Mouse (Mus musculus): Measurements from ENCODE around the gene Pak6.

Gene Pak6

GRCm38 (mm10) chr2:118729816-118730621, 66.9 kb downstream of the Pak6 start:
- no peak for DNase-seq (ENCODE audit: low spot score)

- DNase-seq (ENCODE audit: low spot score): peak; percentile 46
These were observed 67.5 kb downstream of the Pak6 start for GRCm38 (mm10) chr2:118730622-118730915.

- no peak for DNase-seq (ENCODE audit: low spot score)
These were observed 68.9 kb downstream of the Pak6 start for GRCm38 (mm10) chr2:118731981-118732380.

DNA sequence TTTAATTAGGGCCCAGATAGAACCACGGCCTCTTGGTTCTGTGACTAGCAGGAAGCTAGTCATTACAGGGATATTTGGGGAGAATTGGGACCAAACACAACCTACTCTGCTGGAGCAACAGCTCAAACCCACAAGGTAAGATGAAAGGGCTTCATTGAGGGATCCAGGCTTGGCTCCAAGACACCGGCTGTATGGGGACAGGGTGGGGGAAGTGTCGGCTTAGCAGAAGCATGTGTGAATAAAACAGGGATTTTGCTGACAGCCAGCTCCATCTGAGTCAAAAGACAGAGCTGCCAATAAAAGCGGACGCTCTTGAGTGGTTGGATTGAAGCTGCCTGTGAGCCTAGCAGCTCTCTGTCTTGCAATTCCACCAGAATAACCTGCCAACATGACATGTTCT, 70.2 kb downstream of the Pak6 start:
- no peak for DNase-seq (ENCODE audit: low spot score)

GRCm38 (mm10) chr2:118740341-118740740, 77.2 kb downstream of the Pak6 start:
- DNase-seq (ENCODE audit: low spot score): no peak

DNA sequence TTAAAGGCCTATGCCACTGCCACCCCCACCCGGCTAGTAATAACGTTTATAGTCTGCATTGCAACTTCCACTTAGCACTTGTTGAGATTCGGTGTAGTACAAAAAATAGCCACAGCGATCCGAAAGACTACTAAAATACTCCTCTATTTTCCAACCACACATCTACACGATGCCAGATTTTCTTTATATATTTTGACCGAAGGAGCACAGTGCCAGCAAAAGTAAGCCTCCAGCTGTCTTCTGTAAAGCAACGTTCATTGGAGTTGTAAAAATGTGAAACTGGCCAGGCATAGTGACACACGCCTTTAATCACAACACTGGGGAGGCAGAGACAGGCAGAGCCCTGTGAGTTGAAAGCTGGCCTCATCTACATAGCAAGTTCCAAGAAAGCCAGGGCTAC, 78.1 kb downstream of the Pak6 start:
- no peak for DNase-seq (ENCODE audit: low spot score)

DNA sequence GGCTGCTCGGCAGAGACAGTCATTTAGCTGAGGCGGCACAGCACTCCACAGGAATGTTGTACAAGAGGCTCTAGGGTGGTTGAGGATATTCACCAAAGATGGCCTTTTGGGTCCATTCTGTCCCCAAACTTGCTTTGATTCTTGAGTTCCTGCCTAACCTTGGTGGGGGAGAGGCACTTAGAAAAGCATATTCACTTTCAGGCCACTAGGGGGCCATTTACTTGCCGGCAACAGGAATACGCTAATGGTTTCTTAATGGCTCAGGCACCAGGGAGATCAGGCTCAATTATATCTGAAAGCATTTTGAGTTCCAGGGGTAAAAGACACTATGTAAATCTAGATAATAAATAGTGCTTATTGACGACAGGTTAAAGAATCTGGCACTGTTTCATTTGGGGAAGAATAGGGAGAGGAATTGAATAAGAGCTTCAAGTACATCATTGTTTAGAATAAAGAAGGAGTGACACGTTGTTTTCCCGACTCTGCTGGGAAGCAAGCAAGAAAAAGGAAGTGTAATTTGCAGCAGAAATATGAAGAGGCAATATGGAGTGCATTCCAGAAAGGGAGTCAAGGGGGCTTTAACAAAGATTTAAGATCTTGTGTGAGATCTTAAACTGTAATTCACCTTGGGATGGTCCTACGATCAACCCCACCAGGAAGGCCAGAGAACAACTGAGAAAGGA, 80.3 kb downstream of the Pak6 start:
- peak; percentile 60 for DNase-seq (ENCODE audit: low spot score)

- no peak for DNase-seq (ENCODE audit: low spot score)
These were observed 81.5 kb downstream of the Pak6 start for GRCm38 (mm10) chr2:118744621-118745020.

DNA sequence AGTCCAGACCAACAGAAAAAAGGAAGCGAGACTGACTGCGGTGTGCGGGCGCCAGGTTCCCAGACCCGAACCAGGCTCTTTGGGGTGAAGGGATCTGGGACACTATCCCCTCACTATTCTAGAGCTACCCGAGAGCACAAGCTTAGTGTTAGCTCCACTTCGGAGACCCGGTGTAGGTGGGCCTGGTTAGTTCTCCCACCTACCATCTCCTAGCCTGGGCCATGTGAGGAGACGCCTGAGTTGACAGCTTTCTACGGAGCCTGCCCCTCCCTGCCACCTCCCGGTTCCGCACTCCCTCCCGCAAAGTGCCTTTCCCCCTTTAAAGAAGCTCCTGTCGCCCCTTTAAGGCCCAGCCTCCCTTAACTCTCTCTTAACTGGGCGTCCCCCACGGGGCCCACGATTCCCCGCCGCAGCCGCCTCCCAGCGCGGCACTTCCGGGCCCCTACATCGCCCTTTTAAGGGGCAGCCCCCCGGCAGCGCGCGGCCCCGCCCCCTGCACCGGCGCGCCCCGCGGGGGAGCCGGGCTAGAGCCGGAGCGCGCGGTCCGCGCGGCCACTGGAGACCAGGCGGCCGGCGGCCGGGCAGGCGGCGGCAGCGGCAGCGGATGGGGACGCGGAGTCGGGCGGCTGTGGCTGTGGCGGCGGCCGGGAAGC, 82.3 kb downstream of the Pak6 start, which contains the start of gene Inafm2:
TSS of gene Inafm2 (plus strand) at position 527 of the 653 bp plus-strand sequence.
- DNase-seq (ENCODE audit: low spot score): peak; percentile 86

DNA sequence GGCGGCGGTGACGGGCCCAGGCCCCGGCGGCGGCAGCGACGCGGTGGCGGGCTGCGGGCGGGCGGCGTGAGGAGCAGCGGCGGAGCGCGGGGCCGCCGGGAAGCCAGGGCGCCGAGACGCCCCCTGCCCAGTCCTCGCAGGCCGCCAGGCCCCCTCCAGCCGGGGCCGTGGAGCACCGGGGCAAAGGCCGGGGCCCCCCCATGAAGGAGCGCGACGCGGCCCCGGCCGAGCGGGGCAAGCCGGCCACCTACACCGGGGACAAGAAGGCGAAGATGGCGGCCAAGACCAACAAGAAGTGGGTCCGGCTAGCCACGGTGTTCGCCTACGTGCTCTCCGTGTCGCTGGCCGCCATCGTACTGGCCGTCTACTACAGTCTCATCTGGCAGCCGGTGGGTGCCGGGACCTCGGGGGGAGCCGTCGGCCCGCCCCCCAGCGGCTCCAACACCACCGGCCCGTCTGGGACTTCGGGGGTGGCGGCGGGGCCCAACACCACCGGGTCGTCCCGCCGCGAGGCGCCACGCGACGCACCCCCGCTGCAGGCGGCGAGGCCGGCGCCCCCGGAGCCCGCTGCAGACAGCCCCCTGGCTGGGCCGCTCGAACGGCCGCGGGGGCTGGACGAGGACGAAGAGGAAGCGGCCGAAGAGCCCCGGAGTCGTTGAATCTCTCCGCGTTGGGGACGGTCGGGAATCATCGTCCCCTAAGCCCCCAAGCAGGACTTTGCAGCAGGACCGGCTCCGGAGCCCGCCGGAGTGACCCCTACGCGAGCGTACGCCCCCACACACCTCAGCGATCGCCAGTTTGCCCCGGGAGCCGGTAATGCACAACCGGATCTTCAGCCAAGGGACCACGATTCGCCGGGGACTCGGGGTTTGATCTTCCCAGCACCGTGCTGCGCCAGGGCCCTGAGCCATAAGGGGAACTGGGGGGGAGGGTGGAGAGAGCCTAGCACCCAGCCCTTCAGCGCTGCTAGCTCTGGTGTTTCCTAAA, 83.1 kb downstream of the Pak6 start:
- peak; percentile 36 for DNase-seq (ENCODE audit: low spot score)

DNA sequence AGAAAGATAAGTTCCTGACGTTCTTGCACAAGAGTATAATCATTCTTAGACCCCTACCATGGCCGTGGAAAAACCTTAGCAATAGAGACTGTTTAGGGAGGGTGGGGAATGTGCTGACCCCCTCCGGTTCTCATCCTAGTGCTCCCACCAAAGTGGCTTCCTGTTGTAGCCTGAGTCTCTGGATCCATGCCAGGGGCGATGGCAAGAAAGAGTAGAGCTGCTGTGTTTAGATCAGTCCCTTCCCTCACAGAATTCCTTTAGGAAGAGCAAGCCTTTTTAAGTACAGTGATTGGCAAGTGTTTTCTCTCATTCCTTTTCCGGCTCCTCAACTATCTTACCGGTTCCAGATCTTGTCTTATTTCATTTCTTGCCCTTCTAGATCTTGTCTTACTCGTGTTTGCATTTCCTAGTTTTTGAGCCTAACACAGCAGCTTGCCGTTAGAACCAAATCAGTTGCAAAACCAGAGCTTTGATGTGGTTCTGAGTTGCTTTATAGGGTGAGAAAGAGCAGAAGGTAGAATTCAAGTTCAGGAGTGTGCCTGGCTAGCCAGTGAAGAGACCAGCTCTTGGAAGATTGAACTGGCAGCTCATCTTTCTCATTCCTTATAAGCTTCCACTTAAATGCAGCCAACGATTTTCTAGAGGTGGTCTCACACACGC, 84.3 kb downstream of the Pak6 start:
- DNase-seq (ENCODE audit: low spot score): peak; percentile 60

Data from T-cell, adult 2 months (primary cell).